Mouse (Mus musculus) natural killer cell, adult 2 months (primary cell): Measurements from ENCODE around the gene Izumo1.

ENCODE experiments used
- DNase-seq, 2 experiments: peaks; one replicate each; pipeline ENCODE4 v3.0.0; 2022; ENCODE audit warnings: low spot score in 2 of 2

Gene Izumo1

GRCm38 (mm10) chr7:45618316-45618715, 3.3 kb upstream of the Izumo1 start:
- no peak for DNase-seq

- DNase-seq = no peak
These were observed 2.0 kb upstream of the Izumo1 start for GRCm38 (mm10) chr7:45619592-45619991.

GRCm38 (mm10) chr7:45623507-45623906, 1.9 kb downstream of the Izumo1 start:
- no peak for DNase-seq

- DNase-seq = no peak
These were observed 3.1 kb downstream of the Izumo1 start for GRCm38 (mm10) chr7:45624718-45625117.

- DNase-seq = no peak
These were observed 3.9 kb downstream of the Izumo1 start for GRCm38 (mm10) chr7:45625481-45625880.

- DNase-seq = no peak
These were observed 5.0 kb downstream of the Izumo1 start for GRCm38 (mm10) chr7:45626571-45627076.

GRCm38 (mm10) chr7:45627261-45627660, 5.7 kb downstream of the Izumo1 start, which contains the start of gene Rasip1:
Gene Rasip1, plus strand, starts transcription at chr7:45627488.
- no peak for DNase-seq

GRCm38 (mm10) chr7:45628364-45629294, 7.0 kb downstream of the Izumo1 start:
- peak; percentile 84 to 88 for DNase-seq

GRCm38 (mm10) chr7:45630064-45630907, 8.7 kb downstream of the Izumo1 start:
- no peak for DNase-seq

- no peak for DNase-seq
These were observed 10.9 kb downstream of the Izumo1 start for GRCm38 (mm10) chr7:45632499-45632898.

GRCm38 (mm10) chr7:45634946-45635681, 13.5 kb downstream of the Izumo1 start:
- peak; percentile 37 to 62 for DNase-seq

GRCm38 (mm10) chr7:45635711-45636688, 14.4 kb downstream of the Izumo1 start:
- DNase-seq = no peak

- DNase-seq = no peak
These were observed 16.1 kb downstream of the Izumo1 start for GRCm38 (mm10) chr7:45637710-45638109.

- DNase-seq = no peak
These were observed 17.2 kb downstream of the Izumo1 start for GRCm38 (mm10) chr7:45638623-45639401.

GRCm38 (mm10) chr7:45639561-45640027, 18.0 kb downstream of the Izumo1 start, which contains the start of gene Mamstr:
Gene Mamstr, plus strand, starts transcription at chr7:45639977.
- DNase-seq = no peak

- DNase-seq = no peak
These were observed 18.8 kb downstream of the Izumo1 start for GRCm38 (mm10) chr7:45640191-45640957.

- DNase-seq = no peak
These were observed 19.9 kb downstream of the Izumo1 start for GRCm38 (mm10) chr7:45641391-45642040.

GRCm38 (mm10) chr7:45642083-45642482, 20.5 kb downstream of the Izumo1 start:
- DNase-seq = no peak
